Mouse (Mus musculus) lung, embryonic 16.5 days (tissue): Measurements from ENCODE around the gene Arnt2. TPM values are rescaled to one million over a fixed set of nuclear protein-coding genes. Genes with fewer than 3 reads are reported as not detected.
A peak's percentile ranks its signal among the peaks of the same experiment; 100 is the strongest.

Experiments used
- ATAC-seq: fragments of 200-750 bp; cut with Nextera tagmentation; 2 replicates; pipeline ENCODE4 v1.8.0; 2017; ENCODE audit warnings: low read depth, mild to moderate bottlenecking, moderate library complexity
- H3K27ac ChIP-seq: fragments of 300-500 bp; sonication (generic); 2 replicates; pipeline ENCODE4 v1.5.1; 2014; ENCODE audit warnings: mild to moderate bottlenecking, control low read depth, low read length
- H3K27me3 ChIP-seq: fragments of 300-500 bp; sonication (generic); 2 replicates; pipeline ENCODE4 v1.6.1; 2014; ENCODE audit warnings: low read depth, low read length, mixed read lengths; ENCODE audit not compliant: control insufficient read depth, insufficient read depth
- H3K36me3 ChIP-seq: fragments of 300-500 bp; sonication (generic); 2 replicates; pipeline ENCODE4 v1.6.1; 2014; ENCODE audit warnings: low read length; ENCODE audit not compliant: control insufficient read depth, insufficient read depth
- H3K4me1 ChIP-seq: fragments of 300-500 bp; sonication (generic); replicated peaks from 2 replicates; pipeline ENCODE4 v1.6.1; 2014; ENCODE audit warnings: low read length, mixed read lengths; ENCODE audit not compliant: control insufficient read depth, insufficient read depth
- H3K4me2 ChIP-seq: fragments of 300-500 bp; sonication (generic); 2 replicates; pipeline ENCODE4 v1.6.1; 2014; ENCODE audit warnings: low read depth, low read length, control low read depth
- H3K4me3 ChIP-seq: fragments of 300-500 bp; sonication (generic); 2 replicates; pipeline ENCODE4 v1.5.1; 2014; ENCODE audit warnings: mild to moderate bottlenecking, low read length, control low read depth
- H3K9ac ChIP-seq: fragments of 300-500 bp; sonication (generic); 2 replicates; pipeline ENCODE4 v1.6.1; 2014; ENCODE audit warnings: low read length, control low read depth
- H3K9me3 ChIP-seq: fragments of 300-500 bp; sonication (generic); 2 replicates; pipeline ENCODE4 v1.6.1; 2016; ENCODE audit warnings: low read length; ENCODE audit not compliant: control insufficient read depth
- WGBS: fragments of 180-500 bp; shearing (Covaris S2); extraction: QIAGEN DNeasy Blood & Tissue Kit; methylation state at CpG from one replicate; pipeline ENCODE4 v1.1.7; 2014; 5-methylcytosine and 5-hydroxymethylcytosine counted together
- polyA plus RNA-seq: library from polyadenylated mRNA; unstranded; fragments of >200 nt; fragmentation: Nextera tagmentation; extraction: Ambion mirVana; gene quantifications from 2 replicates; pipeline ENCODE4 v1.2.1, GENCODE M21; 2015

Gene Arnt2
- polyA plus RNA-seq, 1 experiment from 2014 or later = 7.3 TPM

DNA sequence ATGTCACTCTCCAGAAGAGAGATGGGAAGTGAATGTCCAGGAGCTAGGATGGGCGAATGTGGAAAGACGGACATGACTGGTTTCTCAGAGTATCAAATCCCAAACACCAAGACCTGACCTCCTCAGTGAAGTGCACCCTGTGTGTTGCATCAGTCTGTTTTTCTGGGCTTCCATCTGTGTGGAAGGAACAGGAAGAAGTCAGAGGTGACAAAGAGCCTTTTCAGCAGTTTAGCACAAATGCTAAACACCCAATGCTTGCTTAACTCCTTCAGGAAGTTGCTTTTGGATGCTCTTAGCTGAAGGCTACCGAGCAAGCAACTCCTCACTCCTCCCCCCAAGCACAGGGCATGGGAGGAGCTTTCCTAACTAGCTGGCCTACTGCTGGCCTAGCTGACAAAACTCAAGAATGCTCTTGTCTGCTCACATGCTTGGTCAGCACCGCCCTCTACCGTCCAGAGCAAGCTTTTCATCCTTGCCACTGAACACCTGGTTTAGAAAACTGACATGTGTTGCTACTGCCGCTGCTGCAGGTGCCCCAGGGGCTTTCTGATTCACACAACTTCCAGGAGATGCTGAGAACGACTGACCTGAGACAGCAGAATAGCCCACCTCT lies 137.7 kb downstream of the Arnt2 start:
- Histone ChIP-seq H3K4me1 (peaks cover 6% of the 10 kb centered on the region; the same call in 1 of the 2 replicates), H3K4me2 (no peak overlapping the region), H3K36me3 (no peaks in the 10 kb centered on the region), H3K9me3 (no peaks in the 10 kb centered on the region), H3K9ac (no peak overlapping the region), H3K27ac (peak overlapping the region; percentile 77; the same call in 1 of the 2 replicates), H3K4me3 (no peak overlapping the region), H3K27me3 (no peaks in the 10 kb centered on the region)
- peak; percentile 97 for ATAC-seq
- 16% methylated on average over 7 of the region's 7 CpGs for WGBS

DNA sequence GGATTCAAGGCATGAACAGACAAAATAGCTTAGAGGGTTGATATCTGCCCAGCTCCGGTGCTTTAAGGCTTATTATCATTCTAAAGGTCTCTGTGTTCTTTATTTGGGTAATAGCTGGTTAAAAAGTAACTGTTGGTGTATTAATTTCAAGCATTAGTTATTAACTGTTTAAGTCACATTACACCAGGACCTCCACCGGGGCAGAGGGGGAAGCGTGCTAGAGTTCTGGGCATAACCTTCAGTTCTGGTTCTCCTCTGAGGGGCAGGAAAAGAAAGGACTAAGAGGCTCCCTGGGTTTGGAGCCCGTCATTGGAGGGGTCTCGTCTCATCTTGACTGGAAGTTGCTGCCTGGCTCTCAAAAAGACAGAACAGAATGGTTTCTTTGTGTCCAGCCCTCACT lies 138.5 kb downstream of the Arnt2 start:
- no peak overlapping the region for H3K4me2 ChIP-seq
- no peaks in the 10 kb centered on the region for H3K36me3 ChIP-seq
- no peak overlapping the region for H3K4me3 ChIP-seq
- H3K9ac ChIP-seq = no peak overlapping the region
- H3K27me3 ChIP-seq = no peaks in the 10 kb centered on the region
- no peak for ATAC-seq
- H3K9me3 ChIP-seq = no peaks in the 10 kb centered on the region
- peak overlapping the region; percentile 77; the same call in 1 of the 2 replicates for H3K27ac ChIP-seq
- 88% methylated on average over 5 of the region's 5 CpGs for WGBS
- peaks cover 6% of the 10 kb centered on the region; the same call in 1 of the 2 replicates for H3K4me1 ChIP-seq

GRCm38 (mm10) chr7:84263466-84263865 lies 146.5 kb downstream of the Arnt2 start:
- no peaks in the 10 kb centered on the region for H3K36me3 ChIP-seq
- H3K9me3 ChIP-seq = no peaks in the 10 kb centered on the region
- H3K4me3 ChIP-seq = no peak overlapping the region
- no peak overlapping the region for H3K4me2 ChIP-seq
- ATAC-seq = no peak
- no peak overlapping the region for H3K27ac ChIP-seq
- 91% methylated on average over 4 of the region's 4 CpGs for WGBS
- no peak overlapping the region for H3K9ac ChIP-seq
- no peaks in the 10 kb centered on the region for H3K4me1 ChIP-seq
- no peaks in the 10 kb centered on the region for H3K27me3 ChIP-seq

DNA sequence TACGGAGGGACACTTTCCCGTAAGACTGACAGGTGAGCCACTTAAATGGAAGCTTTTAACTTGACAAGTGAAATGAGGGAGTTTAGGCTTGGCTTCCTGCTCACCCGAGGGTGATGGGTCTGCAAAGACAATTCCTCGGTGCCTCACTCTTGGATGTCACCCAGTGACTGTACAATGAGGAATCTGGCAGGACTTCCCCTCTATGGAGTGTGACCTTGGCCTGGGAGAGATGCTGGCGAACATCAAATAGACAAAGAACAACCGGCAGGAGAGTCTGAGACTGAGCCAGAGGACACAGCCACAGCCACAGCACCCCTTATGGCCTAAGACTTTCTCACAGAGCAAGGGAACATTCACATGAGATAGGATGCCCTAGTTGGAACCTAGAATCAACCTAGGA lies 148.6 kb downstream of the Arnt2 start:
- peak; percentile 49; the same call in 1 of the 2 replicates for ATAC-seq
- no peaks in the 10 kb centered on the region for H3K36me3 ChIP-seq
- no peak overlapping the region for H3K27ac ChIP-seq
- H3K9ac ChIP-seq = no peak overlapping the region
- peaks cover 3% of the 10 kb centered on the region for H3K4me1 ChIP-seq
- no peak overlapping the region for H3K4me3 ChIP-seq
- no peak overlapping the region for H3K4me2 ChIP-seq
- no peaks in the 10 kb centered on the region for H3K9me3 ChIP-seq
- H3K27me3 ChIP-seq = no peaks in the 10 kb centered on the region
- 53% methylated on average over 6 of the region's 6 CpGs for WGBS

DNA sequence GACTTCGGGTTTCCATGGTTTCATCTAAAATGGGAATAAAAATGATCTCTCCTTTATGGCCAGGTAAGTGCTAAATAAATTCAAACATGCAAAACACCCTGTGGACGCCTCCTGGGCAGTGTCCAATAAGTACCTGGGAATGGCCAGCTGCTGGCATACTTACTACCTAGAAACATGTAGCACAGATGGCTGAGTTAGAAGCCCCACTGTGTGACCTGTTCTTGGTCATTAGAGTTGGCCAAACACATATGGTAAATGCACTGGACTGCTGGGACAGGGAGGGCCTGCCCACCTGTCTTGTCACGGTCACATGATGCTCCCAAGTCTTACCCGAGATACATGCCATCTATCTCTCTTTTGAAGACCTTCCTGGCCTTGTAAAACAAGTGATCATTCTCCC lies 149.6 kb downstream of the Arnt2 start:
- no peak overlapping the region for H3K9ac ChIP-seq

GRCm38 (mm10) chr7:84259309-84259985 lies 150.5 kb downstream of the Arnt2 start:
- Histone ChIP-seq H3K9me3 (no peaks in the 10 kb centered on the region), H3K9ac (no peak overlapping the region), H3K4me3 (no peak overlapping the region), H3K27me3 (no peaks in the 10 kb centered on the region), H3K4me1 (peaks cover 8% of the 10 kb centered on the region), H3K4me2 (no peak overlapping the region), H3K36me3 (no peaks in the 10 kb centered on the region), H3K27ac (no peak overlapping the region)
- no peak for ATAC-seq
- 75% methylated on average over 4 of the region's 4 CpGs for WGBS

More for the DNA sequence above, 149.6 kb downstream of the Arnt2 start:
- peaks cover 7% of the 10 kb centered on the region for H3K4me1 ChIP-seq
- no peak overlapping the region for H3K4me2 ChIP-seq
- no peak overlapping the region for H3K27ac ChIP-seq
- no peak overlapping the region for H3K4me3 ChIP-seq
- 79% methylated on average over 4 of the region's 4 CpGs for WGBS
- no peaks in the 10 kb centered on the region for H3K27me3 ChIP-seq
- H3K9me3 ChIP-seq = no peaks in the 10 kb centered on the region
- no peak for ATAC-seq
- H3K36me3 ChIP-seq = no peaks in the 10 kb centered on the region

- no peaks in the 10 kb centered on the region for H3K27me3 ChIP-seq
- no peak overlapping the region for H3K9ac ChIP-seq
- no peak overlapping the region for H3K4me2 ChIP-seq
- 88% methylated on average over 3 of the region's 3 CpGs for WGBS
- no peak overlapping the region for H3K4me3 ChIP-seq
- H3K27ac ChIP-seq = peak overlapping the region; percentile 44; the same call in 1 of the 2 replicates
- no peaks in the 10 kb centered on the region for H3K36me3 ChIP-seq
- peaks cover 9% of the 10 kb centered on the region for H3K4me1 ChIP-seq
- ATAC-seq = no peak
- H3K9me3 ChIP-seq = no peaks in the 10 kb centered on the region
These were observed 153.3 kb downstream of the Arnt2 start for GRCm38 (mm10) chr7:84256661-84257060.

GRCm38 (mm10) chr7:84256245-84256644 lies 153.7 kb downstream of the Arnt2 start:
- H3K27me3 ChIP-seq = no peaks in the 10 kb centered on the region
- no peaks in the 10 kb centered on the region for H3K9me3 ChIP-seq
- peak overlapping the region; percentile 44; the same call in 1 of the 2 replicates for H3K27ac ChIP-seq
- no peaks in the 10 kb centered on the region for H3K36me3 ChIP-seq
- peaks cover 9% of the 10 kb centered on the region for H3K4me1 ChIP-seq
- WGBS = 18% methylated on average over 1 of the region's 1 CpGs
- no peak for ATAC-seq
- H3K4me2 ChIP-seq = no peak overlapping the region
- H3K4me3 ChIP-seq = no peak overlapping the region
- no peak overlapping the region for H3K9ac ChIP-seq

DNA sequence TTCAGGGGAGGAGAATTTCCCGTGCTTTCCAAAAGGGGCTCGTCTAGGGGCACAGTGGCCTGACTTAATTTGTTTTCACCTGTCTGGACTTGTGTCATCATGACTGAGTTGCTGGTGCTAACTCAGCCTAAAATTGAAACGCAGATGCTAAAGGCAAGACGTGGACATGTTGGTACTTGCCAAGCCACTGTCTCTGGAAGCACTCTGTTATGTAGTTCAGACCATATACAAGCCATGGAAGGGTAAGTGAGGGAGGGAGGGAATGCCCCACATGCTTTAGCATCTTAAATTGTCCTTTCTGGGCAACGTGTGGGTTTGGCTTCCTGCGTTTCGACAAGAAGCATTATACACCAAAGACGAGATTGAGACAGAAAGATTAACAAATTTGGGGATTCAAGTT lies 155.1 kb downstream of the Arnt2 start:
- Histone ChIP-seq H3K36me3 (no peaks in the 10 kb centered on the region), H3K9me3 (no peaks in the 10 kb centered on the region), H3K4me1 (peaks cover 9% of the 10 kb centered on the region), H3K9ac (no peak overlapping the region), H3K27ac (peak overlapping the region; percentile 36), H3K27me3 (no peaks in the 10 kb centered on the region), H3K4me2 (no peak overlapping the region), H3K4me3 (no peak overlapping the region)
- WGBS = 53% methylated on average over 8 of the region's 8 CpGs
- peak; percentile 37; the same call in 1 of the 2 replicates for ATAC-seq
